Mouse (Mus musculus) stomach, embryonic 14.5 days (tissue): ENCODE data around the gene Edc4. TPM values are rescaled to one million over a fixed set of nuclear protein-coding genes. Genes with fewer than 3 reads are reported as not detected.

Experiments used
- ATAC-seq: fragments of 200-750 bp; cut with Nextera tagmentation; 2 replicates; pipeline ENCODE4 v1.8.0; 2017; ENCODE audit warnings: low read depth, moderate TSS enrichment; ENCODE audit not compliant: insufficient number of reproducible peaks, insufficient read depth, low FRiP score
- H3K27ac ChIP-seq: fragments of 300-500 bp; sonication (generic); 2 replicates; pipeline ENCODE4 v1.5.1; 2014; ENCODE audit warnings: mild to moderate bottlenecking, low read length, moderate library complexity, mixed read lengths
- H3K27me3 ChIP-seq: fragments of 300-500 bp; sonication (generic); 2 replicates; pipeline ENCODE4 v1.6.1; 2014; ENCODE audit warnings: low read length, control low read depth, mixed read lengths; ENCODE audit not compliant: control insufficient read depth, insufficient read depth
- H3K36me3 ChIP-seq: fragments of 300-500 bp; sonication (generic); 2 replicates; pipeline ENCODE4 v1.6.1; 2014; ENCODE audit warnings: mild to moderate bottlenecking, control low read depth, low read length, moderate library complexity, mixed read lengths; ENCODE audit not compliant: control insufficient read depth, insufficient read depth
- H3K4me1 ChIP-seq: fragments of 300-500 bp; sonication (generic); 2 replicates; pipeline ENCODE4 v1.6.1; 2014; ENCODE audit warnings: low read length, control low read depth, mixed read lengths; ENCODE audit not compliant: control insufficient read depth, insufficient read depth
- H3K4me2 ChIP-seq: fragments of 300-500 bp; sonication (generic); replicated peaks from 2 replicates; pipeline ENCODE4 v1.6.1; 2014; ENCODE audit warnings: low read depth, low read length, control low read depth
- H3K4me3 ChIP-seq: fragments of 300-500 bp; sonication (generic); 2 replicates; pipeline ENCODE4 v1.5.1; 2014; ENCODE audit warnings: low read depth, low read length, control low read depth
- H3K9ac ChIP-seq: fragments of 300-500 bp; sonication (generic); replicated peaks from 2 replicates; pipeline ENCODE4 v1.6.1; 2014; ENCODE audit warnings: low read depth, mild to moderate bottlenecking, control low read depth, low read length, moderate library complexity, mixed read lengths
- H3K9me3 ChIP-seq: fragments of 300-500 bp; sonication (generic); 2 replicates; pipeline ENCODE4 v1.6.1; 2016; ENCODE audit warnings: low read depth, low read length, control low read depth; ENCODE audit not compliant: control insufficient read depth
- WGBS: fragments of 180-500 bp; shearing (Covaris S2); extraction: QIAGEN DNeasy Blood & Tissue Kit; methylation state at CpG from one replicate; pipeline ENCODE4 v1.1.7; 2014; 5-methylcytosine and 5-hydroxymethylcytosine counted together
- polyA plus RNA-seq: library from polyadenylated mRNA; unstranded; fragments of >200 nt; fragmentation: Nextera tagmentation; extraction: Ambion mirVana; gene quantifications from 2 replicates; pipeline ENCODE4 v1.2.1, GENCODE M21; 2014

The Edc4 gene
- polyA plus RNA-seq, 1 experiment from 2014 or later = 34.4 TPM

DNA sequence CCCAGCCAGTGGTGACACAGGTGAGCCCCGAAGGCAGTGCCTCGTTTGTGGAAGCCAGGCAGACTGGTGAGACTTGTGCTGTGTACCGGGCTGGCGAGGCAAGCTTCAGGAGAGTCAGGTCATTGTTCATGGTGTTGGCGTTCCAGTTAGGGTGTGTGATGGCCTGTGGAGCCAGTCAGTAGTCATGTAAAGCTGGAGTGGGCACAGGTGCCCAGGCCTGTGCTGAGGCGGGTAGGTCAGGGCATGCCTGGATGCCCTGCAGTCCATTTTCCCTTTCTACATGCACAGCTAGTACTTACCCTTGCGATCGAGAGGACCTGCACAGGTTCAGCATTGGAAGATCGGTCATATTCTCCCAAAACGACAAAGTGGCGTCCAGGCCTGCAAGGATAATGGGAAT lies 51.8 kb downstream of the Edc4 start:
- ATAC-seq = no peak
- Histone ChIP-seq H3K4me1 (no peaks in the 10 kb centered on the region), H3K9me3 (no peaks in the 10 kb centered on the region), H3K4me2 (no peak overlapping the region), H3K36me3 (peaks cover 25% of the 10 kb centered on the region), H3K27ac (no peak overlapping the region), H3K27me3 (no peaks in the 10 kb centered on the region), H3K4me3 (no peak overlapping the region), H3K9ac (no peak overlapping the region)
- WGBS = 90% methylated on average over 11 of the region's 11 CpGs

DNA sequence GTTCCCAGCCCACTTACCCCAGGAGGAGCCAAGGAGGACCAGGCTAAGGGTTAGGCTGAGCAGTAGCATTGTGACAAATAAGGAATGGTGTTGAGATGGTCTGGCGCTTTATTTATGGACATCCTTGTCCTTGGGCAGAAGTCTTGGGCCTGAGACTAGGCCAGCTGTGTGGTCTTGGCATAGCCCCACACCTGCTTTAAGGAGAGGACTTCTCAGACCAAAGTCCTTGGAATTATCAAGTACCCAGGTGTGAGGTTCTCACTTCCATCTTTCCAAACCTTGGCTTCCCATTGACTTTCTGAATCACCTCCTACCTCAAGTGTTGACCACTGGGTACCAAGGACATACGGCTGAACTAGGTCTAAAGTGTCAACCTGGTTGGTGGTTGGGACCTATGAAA lies 53.1 kb downstream of the Edc4 start, which contains the start of gene Ctrl:
Gene Ctrl (minus strand): TSS at position 101 of the 400 bp plus-strand sequence.
- WGBS = 93% methylated on average over 2 of the region's 2 CpGs
- Histone ChIP-seq H3K4me3 (no peak within 1 kb of the TSS), H3K27me3 (no peaks in the 10 kb centered on the region), H3K4me2 (no peak within 1 kb of the TSS), H3K9ac (no peak within 1 kb of the TSS), H3K27ac (no peak within 1 kb of the TSS), H3K36me3 (peaks cover 25% of the 10 kb centered on the region), H3K4me1 (no peaks in the 10 kb centered on the region), H3K9me3 (no peaks in the 10 kb centered on the region)
- no peak for ATAC-seq

DNA sequence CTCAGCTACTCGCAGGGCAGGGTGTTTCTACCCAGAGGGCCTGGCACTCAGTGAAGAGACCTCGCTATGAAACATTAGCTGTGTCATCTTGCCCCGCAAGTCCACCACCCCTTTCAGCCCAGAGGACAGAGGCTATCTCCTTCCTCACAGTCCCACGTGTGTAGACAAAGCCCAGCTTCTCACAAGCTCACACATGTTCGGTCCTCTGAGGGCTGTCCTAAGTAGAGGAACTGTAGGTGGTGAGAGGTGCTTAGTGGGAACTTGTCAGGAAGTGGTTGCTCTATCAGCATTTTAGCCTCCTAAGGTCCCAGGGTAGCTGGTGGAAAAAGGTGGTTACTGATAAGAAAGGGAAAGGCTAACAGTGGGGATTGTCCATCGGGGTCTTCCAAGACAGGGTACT lies 54.4 kb downstream of the Edc4 start:
- Histone ChIP-seq H3K9ac (no peak overlapping the region), H3K4me2 (no peak overlapping the region), H3K27me3 (no peaks in the 10 kb centered on the region), H3K27ac (no peak overlapping the region), H3K4me1 (no peaks in the 10 kb centered on the region), H3K9me3 (no peaks in the 10 kb centered on the region), H3K4me3 (no peak overlapping the region), H3K36me3 (peaks cover 19% of the 10 kb centered on the region; the same call in 1 of the 2 replicates)
- WGBS = 70% methylated on average over 6 of the region's 6 CpGs
- no peak for ATAC-seq

DNA sequence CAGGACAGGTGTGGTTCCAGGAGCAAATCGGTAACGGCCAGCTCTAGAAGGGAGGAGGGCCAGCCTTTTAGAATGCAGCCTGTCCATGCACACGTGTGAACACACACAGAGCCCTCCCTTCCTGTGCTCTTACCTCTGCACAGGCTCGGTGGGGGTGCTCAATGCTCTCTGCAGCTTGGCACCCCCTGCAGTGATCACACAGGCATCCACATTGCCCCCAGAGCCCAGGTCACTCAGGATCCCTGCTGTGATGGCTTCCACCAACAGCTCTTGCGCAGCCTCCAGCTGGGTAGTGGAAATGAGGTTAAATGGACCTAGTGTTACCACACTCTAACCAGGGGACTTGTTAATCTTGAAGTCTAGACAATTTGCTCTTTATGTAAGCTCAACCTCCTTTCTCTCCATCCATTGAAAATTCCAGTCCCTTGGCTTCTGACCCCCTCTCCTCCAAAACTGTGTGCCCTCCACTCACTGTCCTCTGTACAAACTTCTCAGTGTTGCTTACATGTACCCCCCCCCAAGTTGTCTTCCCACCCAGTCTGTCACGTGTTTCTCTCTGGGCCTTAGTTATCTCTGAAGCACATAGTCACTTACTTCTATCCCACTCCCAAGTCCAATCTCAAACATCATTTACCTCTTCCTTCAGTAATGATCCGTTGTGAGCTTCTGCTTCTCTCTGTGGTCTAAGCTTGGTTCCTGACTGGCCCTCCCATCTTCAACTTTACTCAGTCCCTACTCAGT lies 55.4 kb downstream of the Edc4 start:
- Histone ChIP-seq H3K9me3 (no peaks in the 10 kb centered on the region), H3K36me3 (peaks cover 18% of the 10 kb centered on the region; the same call in 1 of the 2 replicates), H3K27ac (peak overlapping the region; percentile 10; the same call in 1 of the 2 replicates), H3K9ac (no peak overlapping the region), H3K27me3 (no peaks in the 10 kb centered on the region), H3K4me3 (peak overlapping the region; percentile 65), H3K4me2 (peak overlapping the region; percentile 97), H3K4me1 (no peaks in the 10 kb centered on the region)
- ATAC-seq = no peak
- 30% methylated on average over 7 of the region's 7 CpGs for WGBS

DNA sequence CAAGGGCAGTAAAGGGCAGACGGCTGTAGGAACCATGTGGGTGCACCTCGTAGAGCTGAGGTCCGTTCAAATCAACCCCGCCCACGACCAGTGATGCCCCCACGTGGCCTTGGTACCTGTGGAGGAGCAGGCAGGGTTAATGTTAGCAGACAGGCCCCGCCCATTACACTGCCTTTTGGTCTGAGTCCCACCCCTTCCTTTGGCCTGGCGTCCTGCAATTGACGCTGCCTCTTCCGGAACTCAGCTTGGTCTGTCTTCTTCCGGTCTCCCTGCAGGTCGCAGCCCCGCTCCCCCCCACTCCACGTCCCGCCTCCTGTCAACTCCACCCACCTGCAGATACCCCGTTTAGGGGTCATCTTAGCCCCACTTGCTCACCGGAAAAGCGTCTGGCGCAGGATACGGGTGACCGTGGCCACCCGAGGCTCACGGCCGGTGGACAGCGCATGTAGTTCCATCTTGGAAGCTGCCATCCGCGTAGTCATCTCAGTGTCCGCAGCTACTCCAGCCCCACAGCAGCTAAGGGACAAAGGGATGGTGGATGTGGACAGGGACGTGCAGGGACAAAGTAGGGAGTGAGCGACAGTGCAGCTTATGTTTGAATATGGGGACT lies 56.3 kb downstream of the Edc4 start:
- Histone ChIP-seq H3K9me3 (no peaks in the 10 kb centered on the region), H3K4me3 (peak overlapping the region; percentile 65), H3K27me3 (no peaks in the 10 kb centered on the region), H3K4me1 (no peaks in the 10 kb centered on the region), H3K4me2 (peak overlapping the region; percentile 97), H3K9ac (peak overlapping the region; percentile 43), H3K27ac (peak overlapping the region; percentile 70), H3K36me3 (peaks cover 9% of the 10 kb centered on the region)
- peak; percentile 91 for ATAC-seq
- WGBS = under 1% methylated on average over 30 of the region's 30 CpGs

DNA sequence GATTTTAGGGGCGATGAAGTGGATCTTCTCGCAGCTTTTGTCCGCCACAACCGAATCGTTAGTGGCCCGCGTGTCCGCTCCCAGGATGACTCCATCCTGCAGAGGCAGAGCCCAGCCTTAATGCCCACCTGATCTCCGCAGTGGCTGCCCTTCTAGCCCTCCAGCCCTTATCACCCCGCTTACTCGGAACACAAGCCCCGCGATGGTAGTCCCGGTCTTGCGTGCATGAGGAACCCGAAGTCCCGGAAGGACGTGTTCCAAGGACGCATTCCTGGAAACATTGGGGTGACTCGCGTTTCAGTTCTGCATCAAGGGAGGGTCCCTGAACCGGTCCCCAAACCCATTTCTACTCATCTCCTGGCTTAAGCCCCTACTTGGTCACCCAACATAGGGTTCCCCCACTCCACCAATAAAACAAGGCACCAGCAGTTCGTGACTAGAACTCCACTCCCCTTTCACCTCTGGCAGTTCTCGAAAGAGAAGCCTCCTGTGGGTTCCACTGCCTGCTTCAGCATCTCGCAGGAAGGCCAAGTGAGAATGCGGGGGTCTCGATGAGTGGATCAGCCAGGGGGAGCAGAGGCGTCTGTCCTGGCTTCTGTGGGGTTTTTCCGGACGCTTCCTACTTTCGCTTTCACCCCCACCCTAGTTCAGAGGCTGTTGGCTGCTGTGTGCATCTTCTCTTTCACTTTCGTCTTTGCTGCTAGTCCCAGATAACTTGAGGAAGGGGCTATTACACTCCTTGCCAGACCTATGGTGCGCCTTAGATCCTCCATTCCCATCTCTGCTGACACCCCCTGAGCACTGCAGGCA lies 57.0 kb downstream of the Edc4 start:
- H3K9me3 ChIP-seq = no peaks in the 10 kb centered on the region
- no peaks in the 10 kb centered on the region for H3K27me3 ChIP-seq
- peak overlapping the region; percentile 43 for H3K9ac ChIP-seq
- H3K4me1 ChIP-seq = no peaks in the 10 kb centered on the region
- peaks cover 7% of the 10 kb centered on the region for H3K36me3 ChIP-seq
- peak overlapping the region; percentile 70 for H3K27ac ChIP-seq
- peak overlapping the region; percentile 65 for H3K4me3 ChIP-seq
- WGBS = 1% methylated on average over 33 of the region's 33 CpGs
- H3K4me2 ChIP-seq = peak overlapping the region; percentile 97
- ATAC-seq = no peak

DNA sequence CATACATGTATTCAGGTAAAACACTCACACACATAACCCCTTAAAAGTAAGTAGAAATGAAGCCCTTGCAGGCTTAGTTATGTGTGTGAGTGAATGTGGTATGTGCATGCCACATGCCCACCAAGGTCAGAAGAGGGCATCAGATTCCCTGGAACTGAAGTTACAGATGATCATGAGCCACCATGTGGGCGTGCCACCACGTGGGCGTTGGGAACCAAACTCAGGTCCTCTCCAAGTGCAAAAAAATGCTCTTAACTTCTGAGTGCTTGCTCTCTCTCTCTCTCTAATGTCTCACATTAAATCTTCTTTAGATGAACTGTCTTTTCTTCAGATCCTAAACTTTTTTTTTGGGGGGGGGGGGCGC lies 57.6 kb downstream of the Edc4 start, which contains the start of gene Psmb10:
Gene Psmb10 (minus strand): TSS at position 139 of the 364 bp plus-strand sequence.
- Histone ChIP-seq H3K4me3 (peak within 1 kb of the TSS; percentile 65), H3K9ac (peak within 1 kb of the TSS; percentile 43), H3K27me3 (no peaks in the 10 kb centered on the region), H3K36me3 (peaks cover 7% of the 10 kb centered on the region), H3K9me3 (no peaks in the 10 kb centered on the region), H3K4me1 (no peaks in the 10 kb centered on the region), H3K4me2 (peak within 1 kb of the TSS; percentile 97), H3K27ac (peak within 1 kb of the TSS; percentile 70)
- WGBS = 21% methylated on average over 4 of the region's 4 CpGs
- ATAC-seq = no peak

DNA sequence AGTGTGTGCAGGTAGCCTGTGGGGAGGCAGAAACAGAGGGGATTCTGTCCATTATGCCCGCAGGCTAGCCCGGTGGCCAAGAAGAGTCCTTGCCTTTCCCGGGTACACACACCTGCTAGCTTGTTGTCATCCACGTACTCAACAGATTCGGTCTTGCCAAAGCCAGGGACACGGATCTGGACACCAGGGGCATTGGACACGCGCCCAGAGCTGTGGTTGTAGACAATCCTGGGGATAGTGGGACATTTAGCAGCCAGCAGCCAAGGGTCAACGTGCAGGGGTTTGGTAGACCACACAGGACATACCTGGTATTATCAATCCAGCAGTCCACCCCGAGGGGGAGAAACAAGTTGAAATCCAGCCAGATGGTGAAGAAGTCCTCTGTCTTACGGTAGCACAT lies 61.3 kb downstream of the Edc4 start:
- WGBS = 94% methylated on average over 11 of the region's 11 CpGs
- Histone ChIP-seq H3K9me3 (no peaks in the 10 kb centered on the region), H3K36me3 (peaks cover 41% of the 10 kb centered on the region)

More for the DNA sequence above, 61.3 kb downstream of the Edc4 start:
- Histone ChIP-seq H3K4me1 (no peaks in the 10 kb centered on the region), H3K27ac (no peak overlapping the region), H3K4me3 (no peak overlapping the region), H3K9ac (no peak overlapping the region), H3K27me3 (no peaks in the 10 kb centered on the region), H3K4me2 (no peak overlapping the region)
- no peak for ATAC-seq
